Mouse (Mus musculus) embryonic fibroblast, embryonic 13.5 days (primary cell): ENCODE data around the gene Cldn2.

Experiments
- CTCF ChIP-seq: IDR thresholded peaks from 2 replicates; pipeline ENCODE4 v1.5.1; 2011; ENCODE audit warnings: mild to moderate bottlenecking, control low read depth, low read length, moderate library complexity, borderline replicate concordance; ENCODE audit not compliant: insufficient read depth
- POLR2A ChIP-seq: IDR thresholded peaks from 2 replicates; pipeline ENCODE4 v1.6.1; 2011; ENCODE audit warnings: low read depth, mild to moderate bottlenecking, control low read depth, low read length, moderate library complexity

DNA sequence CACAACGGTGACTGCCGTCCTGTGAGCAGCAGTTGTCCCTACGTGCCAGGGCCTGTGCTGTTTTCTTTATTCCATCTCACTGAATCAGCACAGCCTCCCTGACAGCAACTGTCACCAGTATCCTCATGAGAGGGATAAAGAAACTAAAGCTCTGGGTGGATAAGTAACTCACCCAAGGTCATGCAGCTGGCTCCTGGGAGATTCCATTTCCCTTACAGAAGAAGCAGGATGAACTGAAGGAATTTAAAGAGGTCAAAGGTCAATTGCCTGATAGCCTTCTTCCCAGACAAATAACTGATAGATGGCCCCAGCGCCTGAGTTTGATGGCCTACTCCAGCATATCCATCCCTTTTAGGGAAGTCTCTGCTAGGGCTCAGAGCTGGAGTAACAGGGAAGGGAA is 23.3 kb upstream of the Cldn2 start:
- TF ChIP-seq POLR2A (no peak), CTCF (no peak)
